26 mouse cellular contexts compared by ENCODE assay signal in genomic region chr4:102717123-102717828, GRCm38 (mm10). TPM values are rescaled to one million over a fixed set of nuclear protein-coding genes. Genes with fewer than 3 reads are reported as not detected.
DNase-seq lines count a peak whose midpoint lies in the region; ATAC-seq and TF ChIP-seq lines count a peak whose summit lies in the region.
"Had no signal": no experiment of that assay in that cellular context is flagged by ENCODE, and none has a peak within 500 bp of the region (broad histone marks: within the 10 kb centered on the region; RNA-seq: fewer than 3 reads in every experiment).

No protein-coding gene starts in this region.

- no peaks in the 10 kb centered on the region for H3K9me3 ChIP-seq in forebrain, embryonic 14.5 days (replicated peaks; ENCODE audit: control insufficient read depth, low read length)
- H3K9me3 ChIP-seq in forebrain, embryonic 11.5 days (ENCODE audit: control insufficient read depth, low read length): no peaks in the 10 kb centered on the region
- no peaks in the 10 kb centered on the region for H3K9me3 ChIP-seq in hindbrain, postnatal 0 days (ENCODE audit: low read length)
- H3K9me3 ChIP-seq in hindbrain, embryonic 11.5 days (ENCODE audit: control insufficient read depth, low read length): no peaks in the 10 kb centered on the region
- H3K9me3 ChIP-seq in midbrain, postnatal 0 days (ENCODE audit: low read length): no peaks in the 10 kb centered on the region
- H3K9me3 ChIP-seq in midbrain, embryonic 14.5 days (ENCODE audit: control insufficient read depth, low read length): no peaks in the 10 kb centered on the region
- H3K9me3 ChIP-seq: embryonic facial prominence, embryonic 12.5 days; embryonic facial prominence, embryonic 15.5 days; forebrain, embryonic 12.5 days; hindbrain, embryonic 10.5 days had no signal

- WGBS in forebrain, embryonic 14.5 days: 74% methylated on average over 5 of the region's 5 CpGs
- WGBS in forebrain, embryonic 11.5 days: 77% methylated on average over 5 of the region's 5 CpGs
- 66% methylated on average over 5 of the region's 5 CpGs for WGBS in hindbrain, postnatal 0 days
- WGBS in hindbrain, embryonic 11.5 days: 80% methylated on average over 5 of the region's 5 CpGs
- WGBS in midbrain, postnatal 0 days: 73% methylated on average over 5 of the region's 5 CpGs
- 79% methylated on average over 5 of the region's 5 CpGs for WGBS in midbrain, embryonic 14.5 days

- H3K4me3 ChIP-seq in forebrain, embryonic 14.5 days (ENCODE audit: low read depth, low read length): no peak overlapping the region
- H3K4me3 ChIP-seq in forebrain, embryonic 11.5 days (ENCODE audit: low read depth, low read length): no peak overlapping the region
- no peak overlapping the region for H3K4me3 ChIP-seq in hindbrain, postnatal 0 days (ENCODE audit: low read length)
- no peak overlapping the region for H3K4me3 ChIP-seq in hindbrain, embryonic 11.5 days (ENCODE audit: low read depth, low read length)
- H3K4me3 ChIP-seq in midbrain, postnatal 0 days (ENCODE audit: low read depth, low read length): no peak overlapping the region
- no peak overlapping the region for H3K4me3 ChIP-seq in midbrain, embryonic 14.5 days (replicated peaks; ENCODE audit: low read depth, low read length)
- H3K4me3 ChIP-seq: embryonic facial prominence, embryonic 12.5 days; embryonic facial prominence, embryonic 15.5 days; forebrain, embryonic 12.5 days; gastrocnemius, adult 2 months; hindbrain, embryonic 10.5 days had no signal

- ATAC-seq in forebrain, embryonic 14.5 days: no peak
- ATAC-seq in forebrain, embryonic 11.5 days (replicated peaks; ENCODE audit: low FRiP score): no peak
- no peak for ATAC-seq in hindbrain, postnatal 0 days
- ATAC-seq in hindbrain, embryonic 11.5 days (ENCODE audit: low FRiP score): no peak
- ATAC-seq in midbrain, postnatal 0 days (ENCODE audit: low FRiP score): no peak
- no peak for ATAC-seq in midbrain, embryonic 14.5 days (ENCODE audit: low FRiP score, low TSS enrichment)
- ATAC-seq: intestine, postnatal 0 days; Patski had no signal

- H3K36me3 ChIP-seq in forebrain, embryonic 14.5 days (ENCODE audit: control insufficient read depth, insufficient read depth, low read length): no peaks in the 10 kb centered on the region
- no peaks in the 10 kb centered on the region for H3K36me3 ChIP-seq in forebrain, embryonic 11.5 days (ENCODE audit: control insufficient read depth, insufficient read depth, low read length)
- no peaks in the 10 kb centered on the region for H3K36me3 ChIP-seq in hindbrain, postnatal 0 days (ENCODE audit: insufficient read depth, low read length)
- H3K36me3 ChIP-seq in hindbrain, embryonic 11.5 days (ENCODE audit: control insufficient read depth, insufficient read depth, low read length): no peaks in the 10 kb centered on the region
- H3K36me3 ChIP-seq in midbrain, postnatal 0 days (ENCODE audit: insufficient read depth, low read length): no peaks in the 10 kb centered on the region
- H3K36me3 ChIP-seq in midbrain, embryonic 14.5 days (ENCODE audit: control insufficient read depth, insufficient read depth, low read length): no peaks in the 10 kb centered on the region
- H3K36me3 ChIP-seq: embryonic facial prominence, embryonic 12.5 days; embryonic facial prominence, embryonic 15.5 days; forebrain, embryonic 12.5 days; G1E; hindbrain, embryonic 10.5 days had no signal

- TF ChIP-seq CTCF in hindbrain, postnatal 0 days (IDR thresholded peaks at IDR 0.05; ENCODE audit: low read depth): no peak
- no peak for TF ChIP-seq CTCF in midbrain, postnatal 0 days (IDR thresholded peaks at IDR 0.05)

- no peaks in the 10 kb centered on the region for H3K27me3 ChIP-seq in forebrain, embryonic 14.5 days (replicated peaks; ENCODE audit: control insufficient read depth, insufficient read depth, low read length)
- no peaks in the 10 kb centered on the region for H3K27me3 ChIP-seq in forebrain, embryonic 11.5 days (ENCODE audit: control insufficient read depth, insufficient read depth, low read length)
- H3K27me3 ChIP-seq in hindbrain, postnatal 0 days (ENCODE audit: insufficient read depth, low read length): no peaks in the 10 kb centered on the region
- no peaks in the 10 kb centered on the region for H3K27me3 ChIP-seq in hindbrain, embryonic 11.5 days (ENCODE audit: control insufficient read depth, insufficient read depth, low read length)
- H3K27me3 ChIP-seq in midbrain, postnatal 0 days (ENCODE audit: insufficient read depth, low read length): no peaks in the 10 kb centered on the region
- H3K27me3 ChIP-seq in midbrain, embryonic 14.5 days (ENCODE audit: control insufficient read depth, insufficient read depth, low read length): no peaks in the 10 kb centered on the region
- H3K27me3 ChIP-seq: CH12.LX; embryonic facial prominence, embryonic 12.5 days; embryonic facial prominence, embryonic 15.5 days; forebrain, embryonic 12.5 days had no signal

- no peaks in the 10 kb centered on the region for H3K4me1 ChIP-seq in forebrain, embryonic 14.5 days (ENCODE audit: control insufficient read depth, insufficient read depth, low read length)
- no peaks in the 10 kb centered on the region for H3K4me1 ChIP-seq in forebrain, embryonic 11.5 days (replicated peaks; ENCODE audit: control insufficient read depth, insufficient read depth, low read length)
- no peaks in the 10 kb centered on the region for H3K4me1 ChIP-seq in hindbrain, postnatal 0 days (ENCODE audit: insufficient read depth, low read length)
- no peaks in the 10 kb centered on the region for H3K4me1 ChIP-seq in hindbrain, embryonic 11.5 days (replicated peaks; ENCODE audit: control insufficient read depth, insufficient read depth, low read length)
- H3K4me1 ChIP-seq in midbrain, postnatal 0 days (ENCODE audit: insufficient read depth, low read length): no peaks in the 10 kb centered on the region
- H3K4me1 ChIP-seq in midbrain, embryonic 14.5 days (ENCODE audit: control insufficient read depth, insufficient read depth, low read length): no peaks in the 10 kb centered on the region
- H3K4me1 ChIP-seq: embryonic facial prominence, embryonic 12.5 days; embryonic facial prominence, embryonic 15.5 days; forebrain, embryonic 12.5 days; hindbrain, embryonic 10.5 days had no signal

- no peak overlapping the region for H3K27ac ChIP-seq in forebrain, embryonic 14.5 days (ENCODE audit: low read depth, low read length)
- H3K27ac ChIP-seq in forebrain, embryonic 11.5 days (ENCODE audit: low read depth, low read length): no peak overlapping the region
- H3K27ac ChIP-seq in hindbrain, postnatal 0 days: no peak overlapping the region
- H3K27ac ChIP-seq in hindbrain, embryonic 11.5 days (ENCODE audit: low read depth, low read length): no peak overlapping the region
- H3K27ac ChIP-seq in midbrain, postnatal 0 days (ENCODE audit: low read depth, low read length): no peak overlapping the region
- no peak overlapping the region for H3K27ac ChIP-seq in midbrain, embryonic 14.5 days (replicated peaks; ENCODE audit: low read depth, low read length)
- H3K27ac ChIP-seq: embryonic facial prominence, embryonic 12.5 days; embryonic facial prominence, embryonic 15.5 days; forebrain, embryonic 12.5 days; gastrocnemius, adult 2 months; hindbrain, embryonic 10.5 days; hindbrain, embryonic 14.5 days had no signal

- DNase-seq in forebrain, embryonic 14.5 days (ENCODE audit: low spot score): peak; percentile 10
- DNase-seq in forebrain, embryonic 11.5 days (ENCODE audit: low spot score): no peak
- peak; percentile 2 for DNase-seq in hindbrain, postnatal 0 days (ENCODE audit: low spot score)
- no peak for DNase-seq in hindbrain, embryonic 11.5 days (ENCODE audit: low spot score)
- DNase-seq in midbrain, postnatal 0 days (ENCODE audit: low spot score): peak; percentile 6
- DNase-seq in midbrain, embryonic 14.5 days: no peak
- DNase-seq in heart, postnatal 4 days: no peak
- DNase-seq: adrenal gland, postnatal 10 days; adrenal gland, postnatal 36 days; B cell, adult 2 months; cerebellum, adult 18-20 months; cerebellum, adult 9-10 months; cerebellum, postnatal 25 days; gastrocnemius, adult 2 months; gastrocnemius, postnatal 14 days; heart, adult 11 months had no signal

- H3K4me2 ChIP-seq in forebrain, embryonic 14.5 days (ENCODE audit: low read length): no peak overlapping the region
- no peak overlapping the region for H3K4me2 ChIP-seq in forebrain, embryonic 11.5 days (ENCODE audit: low read depth, low read length, severe bottlenecking)
- H3K4me2 ChIP-seq in hindbrain, postnatal 0 days (ENCODE audit: low read depth, low read length): no peak overlapping the region
- no peak overlapping the region for H3K4me2 ChIP-seq in hindbrain, embryonic 11.5 days (replicated peaks; ENCODE audit: low read depth, low read length)
- no peak overlapping the region for H3K4me2 ChIP-seq in midbrain, postnatal 0 days (ENCODE audit: low read depth, low read length, poor library complexity, severe bottlenecking)
- no peak overlapping the region for H3K4me2 ChIP-seq in midbrain, embryonic 14.5 days (ENCODE audit: low read length)
- H3K4me2 ChIP-seq: embryonic facial prominence, embryonic 12.5 days; embryonic facial prominence, embryonic 15.5 days; forebrain, embryonic 12.5 days; heart, embryonic 11.5 days; hindbrain, embryonic 14.5 days had no signal

- H3K9ac ChIP-seq in forebrain, embryonic 14.5 days (ENCODE audit: low read length): no peak overlapping the region
- no peak overlapping the region for H3K9ac ChIP-seq in forebrain, embryonic 11.5 days (ENCODE audit: low read length)
- no peak overlapping the region for H3K9ac ChIP-seq in hindbrain, postnatal 0 days (replicated peaks; ENCODE audit: low read length)
- H3K9ac ChIP-seq in hindbrain, embryonic 11.5 days (ENCODE audit: low read depth, low read length): no peak overlapping the region
- H3K9ac ChIP-seq in midbrain, postnatal 0 days (replicated peaks; ENCODE audit: low read length, poor library complexity, severe bottlenecking): no peak overlapping the region
- no peak overlapping the region for H3K9ac ChIP-seq in midbrain, embryonic 14.5 days (replicated peaks; ENCODE audit: low read length)
- H3K9ac ChIP-seq: embryonic facial prominence, embryonic 12.5 days; embryonic facial prominence, embryonic 15.5 days; forebrain, embryonic 12.5 days; hindbrain, embryonic 14.5 days had no signal

RNA-seq across cellular contexts. Expression of gene Sgip1, which starts 23.8 kb away (rescaled TPM):
- polyA plus RNA-seq in forebrain, embryonic 14.5 days (2014; fragmentation: Nextera tagmentation; extraction: Ambion mirVana): 21.6 and 38.3 TPM in 2 replicates
- polyA plus RNA-seq in forebrain, embryonic 11.5 days (2014; fragmentation: Nextera tagmentation; extraction: Ambion mirVana): 12.8 and 13.6 TPM in 2 replicates
- total RNA-seq in hindbrain, postnatal 0 days (2014; rRNA removed): 34.6 and 41.4 TPM in 2 replicates
- polyA plus RNA-seq in hindbrain, postnatal 0 days (2015; fragmentation: Nextera tagmentation; extraction: Ambion mirVana): 60.8 and 62.0 TPM in 2 replicates
- polyA plus RNA-seq in hindbrain, embryonic 11.5 days (2014; fragmentation: Nextera tagmentation; extraction: Ambion mirVana): 20.3 and 22.9 TPM in 2 replicates
- total RNA-seq in midbrain, postnatal 0 days (2014; rRNA removed): 51.4 and 62.6 TPM in 2 replicates
- polyA plus RNA-seq in midbrain, postnatal 0 days (2015; fragmentation: Nextera tagmentation; extraction: Ambion mirVana): 58.7 and 78.0 TPM in 2 replicates
- 67.0 and 70.8 TPM in 2 replicates for polyA plus RNA-seq in midbrain, embryonic 14.5 days (2014; fragmentation: Nextera tagmentation; extraction: Ambion mirVana)
- total RNA-seq in heart, postnatal 4 days (2021): 1 to 10 TPM in 1 of 2 experiments, under 1 TPM in 1; 0.79 to 2.0 TPM
- polyA plus RNA-seq: G1E had no signal

Comparison
In these comparisons a context has a peak if more than half of its experiments do, and no peak if none do; other contexts are left out.
1. DNase-seq: peak in forebrain, embryonic 14.5 days (single experiment), hindbrain, postnatal 0 days (single experiment) and midbrain, postnatal 0 days (single experiment); none in forebrain, embryonic 11.5 days (single experiment), hindbrain, embryonic 11.5 days (single experiment), midbrain, embryonic 14.5 days (single experiment) and heart, postnatal 4 days (single experiment).